ENCODE assay signal across 20 mouse cellular contexts in genomic region chr3:127374190-127374710, GRCm38 (mm10).
A peak's percentile ranks its signal among the peaks of the same experiment; 100 is the strongest.
DNase-seq lines count a peak whose midpoint lies in the region; ATAC-seq and TF ChIP-seq lines count a peak whose summit lies in the region.
"Had no signal": no experiment of that assay in that cellular context is flagged by ENCODE, and none has a peak within 500 bp of the region (broad histone marks: within the 10 kb centered on the region; RNA-seq: fewer than 3 reads in every experiment).

No protein-coding gene starts in this region.

- no peaks in the 10 kb centered on the region for H3K4me1 ChIP-seq in liver, embryonic 14.5 days (replicated peaks; ENCODE audit: control insufficient read depth in 2 of 2, insufficient read depth in 2 of 2, low read length in 1 of 2)
- H3K4me1 ChIP-seq in midbrain, embryonic 15.5 days = peaks cover 22% of the 10 kb centered on the region

- 64% methylated on average over 6 of the region's 6 CpGs for WGBS in liver, embryonic 14.5 days (ENCODE audit: insufficient replicate concordance)
- 90% methylated on average over 6 of the region's 6 CpGs for WGBS in midbrain, embryonic 15.5 days

- intact Hi-C loops in left cerebral cortex, postnatal 10 days (cut with DNase I) = no loop called here

- no peaks in the 10 kb centered on the region for H3K9me3 ChIP-seq in liver, embryonic 14.5 days (ENCODE audit: control insufficient read depth, low read length)
- no peaks in the 10 kb centered on the region for H3K9me3 ChIP-seq in midbrain, embryonic 15.5 days
- H3K9me3 ChIP-seq: embryonic facial prominence, embryonic 15.5 days; heart, embryonic 13.5 days; hindbrain, embryonic 13.5 days had no signal

- DNase-seq in MEL-GATA-1-ER (ENCODE audit: extremely low read depth, low read depth) (peak; percentile 14), liver (peak; percentile 6)
- no peak for DNase-seq in liver, embryonic 14.5 days (ENCODE audit: low read depth in 3 of 3, low spot score in 3 of 3)
- DNase-seq in left cerebral cortex, postnatal 10 days (ENCODE audit: extremely low spot score in 1 of 2, low spot score in 2 of 2) = no peak
- DNase-seq in urinary bladder, postnatal 10 days (ENCODE audit: low spot score) = no peak
- DNase-seq: adrenal gland, postnatal 14 days; cerebellum, adult 18-20 months; cerebellum, postnatal 10 days; embryo, embryonic 11 days; gastrocnemius, adult 2 months; gastrocnemius, postnatal 25 days; heart, postnatal 36 days had no signal

- H3K9ac ChIP-seq in liver, embryonic 14.5 days (replicated peaks) = no peak overlapping the region
- no peak overlapping the region for H3K9ac ChIP-seq in midbrain, embryonic 15.5 days
- H3K9ac ChIP-seq: embryonic facial prominence, embryonic 15.5 days; heart, embryonic 13.5 days; hindbrain, embryonic 13.5 days had no signal

- ATAC-seq in liver, embryonic 14.5 days (ENCODE audit: insufficient read depth) = peak; percentile 65
- no peak for ATAC-seq in midbrain, embryonic 15.5 days (replicated peaks)
- ATAC-seq: forebrain, embryonic 14.5 days had no signal

- no peaks in the 10 kb centered on the region for H3K36me3 ChIP-seq in liver, embryonic 14.5 days (replicated peaks; ENCODE audit: control insufficient read depth, insufficient read depth, low read depth)
- no peaks in the 10 kb centered on the region for H3K36me3 ChIP-seq in midbrain, embryonic 15.5 days (replicated peaks)
- H3K36me3 ChIP-seq: embryonic facial prominence, embryonic 15.5 days; forebrain, embryonic 10.5 days; heart, embryonic 13.5 days; hindbrain, embryonic 13.5 days had no signal

- TF ChIP-seq EP300 in liver, embryonic 14.5 days (IDR thresholded peaks at IDR 0.05; ENCODE audit: low read depth) = no peak

- no peak overlapping the region for H3K4me2 ChIP-seq in liver, embryonic 14.5 days (ENCODE audit: low read depth)
- H3K4me2 ChIP-seq in midbrain, embryonic 15.5 days = no peak overlapping the region
- H3K4me2 ChIP-seq: embryonic facial prominence, embryonic 15.5 days; heart, embryonic 13.5 days; hindbrain, embryonic 13.5 days had no signal

- no peak overlapping the region for H3K27ac ChIP-seq in liver, embryonic 14.5 days
- H3K27ac ChIP-seq in midbrain, embryonic 15.5 days = no peak overlapping the region
- H3K27ac ChIP-seq: embryonic facial prominence, embryonic 15.5 days; forebrain, embryonic 10.5 days; gastrocnemius, adult 2 months; heart, embryonic 13.5 days; hindbrain, embryonic 13.5 days had no signal

- no peak for TF ChIP-seq CTCF in liver, embryonic 14.5 days (IDR thresholded peaks at IDR 0.05; ENCODE audit: low read depth)

- no peak overlapping the region for H3K4me3 ChIP-seq in liver, embryonic 14.5 days (ENCODE audit: insufficient read depth in 1 of 2, low read depth in 2 of 2, low read length in 2 of 2)
- H3K4me3 ChIP-seq in midbrain, embryonic 15.5 days = no peak overlapping the region
- H3K4me3 ChIP-seq: embryonic facial prominence, embryonic 15.5 days; erythroblast, embryonic 14.5 days; forebrain, embryonic 10.5 days; gastrocnemius, adult 2 months; heart, embryonic 13.5 days; hindbrain, embryonic 13.5 days had no signal

- H3K27me3 ChIP-seq in liver, embryonic 14.5 days (ENCODE audit: control insufficient read depth, insufficient read depth, low read length) = no peaks in the 10 kb centered on the region
- no peaks in the 10 kb centered on the region for H3K27me3 ChIP-seq in midbrain, embryonic 15.5 days (replicated peaks)
- H3K27me3 ChIP-seq: CH12.LX; embryonic facial prominence, embryonic 15.5 days; heart, embryonic 13.5 days; hindbrain, embryonic 13.5 days had no signal

Comparison
In these comparisons a context has a peak if more than half of its experiments do, and no peak if none do; other contexts are left out.
1. DNase-seq: peak in MEL-GATA-1-ER (single experiment) and liver (single experiment); none in liver, embryonic 14.5 days (0 of 3), left cerebral cortex, postnatal 10 days (0 of 2) and urinary bladder, postnatal 10 days (single experiment).